Mouse (Mus musculus): ENCODE results near the gene Inhbb. TPM values are rescaled to one million over a fixed set of nuclear protein-coding genes. Genes with fewer than 3 reads are reported as not detected.

Inhbb gene
- polyA plus RNA-seq, 1 experiment, result 3.6 TPM

DNA sequence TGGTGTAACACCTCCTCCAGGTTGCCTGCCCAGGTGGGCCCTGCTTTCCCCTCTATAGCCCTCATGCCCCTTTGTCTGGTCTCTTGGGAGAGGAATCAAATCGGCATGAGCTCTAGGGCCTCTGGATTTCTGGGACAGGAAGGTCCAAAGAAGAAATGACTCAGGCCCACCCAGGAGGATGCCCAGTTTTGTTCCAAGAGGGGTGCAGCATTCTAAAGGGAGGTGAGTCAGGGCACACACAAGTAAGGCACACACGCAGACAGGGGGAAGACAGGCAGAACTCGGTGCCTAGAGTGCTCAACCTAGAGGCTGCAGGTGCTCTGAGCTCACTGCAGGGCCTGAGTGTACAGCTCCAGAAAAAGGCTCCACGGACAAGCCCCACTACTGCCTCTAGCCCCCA lies 17.7 kb downstream of the Inhbb start:
- H3K4me1 ChIP-seq (replicated peaks; ENCODE audit: control insufficient read depth, insufficient read depth, low read length), result no peaks in the 10 kb centered on the region; the same call in 1 of the 2 replicates
- no peak overlapping the region for H3K27ac ChIP-seq (ENCODE audit: control insufficient read depth, insufficient read depth, low read length)
- no peak overlapping the region for H3K4me3 ChIP-seq (ENCODE audit: control insufficient read depth, insufficient read depth, low read length)
- no peaks in the 10 kb centered on the region for H3K36me3 ChIP-seq (ENCODE audit: control insufficient read depth, insufficient read depth, low read length)
- no peak for DNase-seq
- 74% methylated on average over 4 of the region's 4 CpGs for WGBS
- H3K27me3 ChIP-seq (ENCODE audit: control insufficient read depth, insufficient read depth, low read length), result no peaks in the 10 kb centered on the region
- TF ChIP-seq POLR2A (IDR thresholded peaks at IDR 0.05; ENCODE audit: control insufficient read depth, extremely low read depth, insufficient read depth, low read length, poor library complexity), result no peak
- no peak for TF ChIP-seq CTCF (IDR thresholded peaks at IDR 0.05; ENCODE audit: borderline replicate concordance, control insufficient read depth, extremely low read depth, insufficient read depth, low read length, poor library complexity)

GRCm38 (mm10) chr1:119401249-119401648 lies 20.8 kb downstream of the Inhbb start:
- H3K27me3 ChIP-seq (ENCODE audit: control insufficient read depth, insufficient read depth, low read length), result no peaks in the 10 kb centered on the region
- 56% methylated on average over 4 of the region's 4 CpGs for WGBS
- no peak for DNase-seq
- H3K4me1 ChIP-seq (replicated peaks; ENCODE audit: control insufficient read depth, insufficient read depth, low read length), result no peaks in the 10 kb centered on the region; the same call in 1 of the 2 replicates
- H3K27ac ChIP-seq (ENCODE audit: control insufficient read depth, insufficient read depth, low read length), result no peak overlapping the region
- H3K4me3 ChIP-seq (ENCODE audit: control insufficient read depth, insufficient read depth, low read length), result no peak overlapping the region
- TF ChIP-seq POLR2A (IDR thresholded peaks at IDR 0.05; ENCODE audit: control insufficient read depth, extremely low read depth, insufficient read depth, low read length, poor library complexity), result no peak
- no peak for TF ChIP-seq CTCF (IDR thresholded peaks at IDR 0.05; ENCODE audit: borderline replicate concordance, control insufficient read depth, extremely low read depth, insufficient read depth, low read length, poor library complexity)
- H3K36me3 ChIP-seq (ENCODE audit: control insufficient read depth, insufficient read depth, low read length), result no peaks in the 10 kb centered on the region

- TF ChIP-seq CTCF (IDR thresholded peaks at IDR 0.05; ENCODE audit: borderline replicate concordance, control insufficient read depth, extremely low read depth, insufficient read depth, low read length, poor library complexity) (no peak), POLR2A (IDR thresholded peaks at IDR 0.05; ENCODE audit: control insufficient read depth, extremely low read depth, insufficient read depth, low read length, poor library complexity) (no peak)
- Histone ChIP-seq H3K36me3 (ENCODE audit: control insufficient read depth, insufficient read depth, low read length) (no peaks in the 10 kb centered on the region), H3K4me3 (ENCODE audit: control insufficient read depth, insufficient read depth, low read length) (no peak overlapping the region), H3K27me3 (ENCODE audit: control insufficient read depth, insufficient read depth, low read length) (no peaks in the 10 kb centered on the region), H3K27ac (ENCODE audit: control insufficient read depth, insufficient read depth, low read length) (no peak overlapping the region), H3K4me1 (replicated peaks; ENCODE audit: control insufficient read depth, insufficient read depth, low read length) (no peaks in the 10 kb centered on the region)
- 76% methylated on average over 2 of the region's 2 CpGs for WGBS
- DNase-seq, result no peak
These were observed 23.4 kb downstream of the Inhbb start for GRCm38 (mm10) chr1:119398640-119399039.

DNA sequence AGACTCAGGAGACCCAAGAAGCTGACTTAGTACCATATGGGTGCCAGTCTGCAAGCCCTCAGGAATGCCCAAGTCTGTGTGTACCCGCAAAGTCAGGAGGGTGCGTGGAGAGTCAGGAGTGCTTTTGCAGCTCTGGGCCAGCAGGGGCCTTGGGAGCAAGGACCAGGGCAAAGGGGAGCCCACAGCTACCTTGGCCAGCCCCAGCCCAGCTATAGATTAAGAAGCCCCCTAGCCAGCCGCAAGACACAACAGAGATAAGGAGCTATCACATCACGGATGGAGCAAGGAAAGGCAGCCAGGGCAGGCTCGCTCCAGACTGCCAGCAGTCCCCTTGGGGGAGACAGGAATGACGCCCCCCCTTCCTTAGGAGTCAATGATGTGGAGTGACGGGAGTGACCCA lies 24.2 kb downstream of the Inhbb start:
- TF ChIP-seq CTCF (IDR thresholded peaks at IDR 0.05; ENCODE audit: borderline replicate concordance, control insufficient read depth, extremely low read depth, insufficient read depth, low read length, poor library complexity) (no peak), POLR2A (IDR thresholded peaks at IDR 0.05; ENCODE audit: control insufficient read depth, extremely low read depth, insufficient read depth, low read length, poor library complexity) (no peak)
- no peaks in the 10 kb centered on the region for H3K27me3 ChIP-seq (ENCODE audit: control insufficient read depth, insufficient read depth, low read length)
- 92% methylated on average over 7 of the region's 7 CpGs for WGBS
- H3K36me3 ChIP-seq (ENCODE audit: control insufficient read depth, insufficient read depth, low read length), result no peaks in the 10 kb centered on the region
- no peak overlapping the region for H3K27ac ChIP-seq (ENCODE audit: control insufficient read depth, insufficient read depth, low read length)
- no peak for DNase-seq
- H3K4me3 ChIP-seq (ENCODE audit: control insufficient read depth, insufficient read depth, low read length), result no peak overlapping the region
- H3K4me1 ChIP-seq (replicated peaks; ENCODE audit: control insufficient read depth, insufficient read depth, low read length), result no peaks in the 10 kb centered on the region

- TF ChIP-seq POLR2A (IDR thresholded peaks at IDR 0.05; ENCODE audit: control insufficient read depth, extremely low read depth, insufficient read depth, low read length, poor library complexity), result no peak
- TF ChIP-seq CTCF (IDR thresholded peaks at IDR 0.05; ENCODE audit: borderline replicate concordance, control insufficient read depth, extremely low read depth, insufficient read depth, low read length, poor library complexity), result no peak
- WGBS, result 75% methylated on average over 3 of the region's 3 CpGs
- H3K4me3 ChIP-seq (ENCODE audit: control insufficient read depth, insufficient read depth, low read length), result no peak overlapping the region
- no peaks in the 10 kb centered on the region for H3K4me1 ChIP-seq (replicated peaks; ENCODE audit: control insufficient read depth, insufficient read depth, low read length)
- no peaks in the 10 kb centered on the region for H3K36me3 ChIP-seq (ENCODE audit: control insufficient read depth, insufficient read depth, low read length)
- DNase-seq, result no peak
- no peaks in the 10 kb centered on the region for H3K27me3 ChIP-seq (ENCODE audit: control insufficient read depth, insufficient read depth, low read length)
- H3K27ac ChIP-seq (ENCODE audit: control insufficient read depth, insufficient read depth, low read length), result no peak overlapping the region
These were observed 30.7 kb downstream of the Inhbb start for GRCm38 (mm10) chr1:119391311-119391710.

GRCm38 (mm10) chr1:119390676-119391075 lies 31.4 kb downstream of the Inhbb start:
- H3K4me3 ChIP-seq (ENCODE audit: control insufficient read depth, insufficient read depth, low read length), result no peak overlapping the region
- no peaks in the 10 kb centered on the region for H3K27me3 ChIP-seq (ENCODE audit: control insufficient read depth, insufficient read depth, low read length)
- DNase-seq, result no peak
- 76% methylated on average over 4 of the region's 4 CpGs for WGBS
- H3K4me1 ChIP-seq (replicated peaks; ENCODE audit: control insufficient read depth, insufficient read depth, low read length), result no peaks in the 10 kb centered on the region
- H3K36me3 ChIP-seq (ENCODE audit: control insufficient read depth, insufficient read depth, low read length), result no peaks in the 10 kb centered on the region
- H3K27ac ChIP-seq (ENCODE audit: control insufficient read depth, insufficient read depth, low read length), result no peak overlapping the region
- TF ChIP-seq POLR2A (IDR thresholded peaks at IDR 0.05; ENCODE audit: control insufficient read depth, extremely low read depth, insufficient read depth, low read length, poor library complexity), result no peak
- TF ChIP-seq CTCF (IDR thresholded peaks at IDR 0.05; ENCODE audit: borderline replicate concordance, control insufficient read depth, extremely low read depth, insufficient read depth, low read length, poor library complexity), result no peak
